Mouse (Mus musculus): ENCODE results near the gene Dusp16. TPM values are rescaled to one million over a fixed set of nuclear protein-coding genes. Genes with fewer than 3 reads are reported as not detected.
A peak's percentile ranks its signal among the peaks of the same experiment; 100 is the strongest.

The Dusp16 gene
- polyA plus RNA-seq, 1 experiment from 2014 or later: 6.1 TPM

- Histone ChIP-seq H3K9me3 (replicated peaks; ENCODE audit: control insufficient read depth, low read length) (no peaks in the 10 kb centered on the region), H3K4me2 (ENCODE audit: low read depth, low read length) (no peak overlapping the region), H3K36me3 (ENCODE audit: control insufficient read depth, insufficient read depth) (no peaks in the 10 kb centered on the region), H3K27me3 (ENCODE audit: control insufficient read depth, insufficient read depth, low read depth, low read length) (no peaks in the 10 kb centered on the region), H3K4me1 (ENCODE audit: control insufficient read depth, low read depth, low read length) (peaks cover 15% of the 10 kb centered on the region), H3K27ac (ENCODE audit: low read length) (no peak overlapping the region), H3K4me3 (ENCODE audit: low read depth, low read length) (no peak overlapping the region), H3K9ac (ENCODE audit: low read depth, low read length) (no peak overlapping the region)
- ATAC-seq (ENCODE audit: low read depth): no peak
- 48% methylated on average over 10 of the region's 10 CpGs for WGBS (ENCODE audit: insufficient replicate concordance)
These were observed 3.9 kb upstream of the Dusp16 start for GRCm38 (mm10) chr6:134796297-134796696.

- H3K9me3 ChIP-seq (replicated peaks; ENCODE audit: control insufficient read depth, low read length): no peaks in the 10 kb centered on the region
- WGBS (ENCODE audit: insufficient replicate concordance): 12% methylated on average over 21 of the region's 21 CpGs
- peaks cover 23% of the 10 kb centered on the region for H3K4me1 ChIP-seq (ENCODE audit: control insufficient read depth, low read depth, low read length)
- H3K27me3 ChIP-seq (ENCODE audit: control insufficient read depth, insufficient read depth, low read depth, low read length): no peaks in the 10 kb centered on the region
- H3K27ac ChIP-seq (ENCODE audit: low read length): peak overlapping the region; percentile 4; the same call in 1 of the 2 replicates
- ATAC-seq (ENCODE audit: low read depth): no peak
- H3K4me3 ChIP-seq (ENCODE audit: low read depth, low read length): peak overlapping the region; percentile 30
- peak overlapping the region; percentile 14 for H3K9ac ChIP-seq (ENCODE audit: low read depth, low read length)
- peak overlapping the region; percentile 94 for H3K4me2 ChIP-seq (ENCODE audit: low read depth, low read length)
- no peaks in the 10 kb centered on the region for H3K36me3 ChIP-seq (ENCODE audit: control insufficient read depth, insufficient read depth)
These were observed 1.6 kb upstream of the Dusp16 start for GRCm38 (mm10) chr6:134793911-134794520.

GRCm38 (mm10) chr6:134793046-134793806 is 801 bp upstream of the Dusp16 start:
- peak overlapping the region; percentile 85 for H3K4me3 ChIP-seq (ENCODE audit: low read depth, low read length)
- H3K4me2 ChIP-seq (ENCODE audit: low read depth, low read length): peak overlapping the region; percentile 94
- H3K9me3 ChIP-seq (replicated peaks; ENCODE audit: control insufficient read depth, low read length): no peaks in the 10 kb centered on the region
- WGBS (ENCODE audit: insufficient replicate concordance): 39% methylated on average over 21 of the region's 21 CpGs
- H3K27ac ChIP-seq (ENCODE audit: low read length): peak overlapping the region; percentile 38; the same call in 1 of the 2 replicates
- H3K9ac ChIP-seq (ENCODE audit: low read depth, low read length): peak overlapping the region; percentile 81
- no peaks in the 10 kb centered on the region for H3K27me3 ChIP-seq (ENCODE audit: control insufficient read depth, insufficient read depth, low read depth, low read length)
- no peak for ATAC-seq (ENCODE audit: low read depth)
- H3K4me1 ChIP-seq (ENCODE audit: control insufficient read depth, low read depth, low read length): peaks cover 25% of the 10 kb centered on the region
- H3K36me3 ChIP-seq (ENCODE audit: control insufficient read depth, insufficient read depth): no peaks in the 10 kb centered on the region

DNA sequence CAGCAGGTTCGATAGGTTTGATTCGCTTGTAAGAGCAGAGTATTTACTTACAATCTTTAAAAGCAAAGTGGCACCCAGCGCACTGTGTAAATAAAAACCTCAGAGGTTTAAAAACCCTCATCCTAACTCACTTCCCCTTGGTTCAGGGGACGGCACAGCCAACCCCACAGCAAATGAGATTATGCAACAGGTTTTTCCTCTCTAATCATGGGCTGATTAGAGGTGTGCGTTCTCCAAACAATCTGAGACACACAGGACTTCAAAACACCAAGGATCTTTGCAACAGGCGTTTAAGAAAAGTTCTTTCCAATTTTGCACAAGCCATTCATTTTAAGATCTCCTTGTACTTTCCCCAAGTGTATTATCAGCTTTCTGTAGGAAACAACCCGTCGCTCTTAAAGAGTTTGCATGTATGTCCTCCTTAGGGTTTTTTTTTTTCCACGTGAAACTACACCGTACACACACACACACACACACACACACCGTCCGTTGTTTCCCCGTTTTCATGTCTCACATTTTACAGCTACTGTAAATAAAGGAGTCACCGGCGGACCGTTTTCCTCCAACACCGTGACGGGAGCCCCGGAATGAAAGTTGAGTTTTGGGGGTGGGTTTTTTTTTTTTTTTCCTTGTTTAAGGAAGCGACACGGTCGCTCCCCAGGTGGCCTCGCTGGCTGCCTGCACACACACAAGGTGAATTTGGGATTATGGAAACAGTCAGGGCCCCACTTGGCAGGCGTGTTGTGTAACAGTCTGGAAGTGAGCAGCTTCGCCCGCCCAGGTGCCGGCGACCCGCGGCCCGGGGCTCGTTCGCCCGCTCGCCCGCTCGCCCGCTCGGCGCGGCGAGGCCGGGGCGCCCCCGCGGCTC is 940 bp downstream of the Dusp16 start:
- under 1% methylated on average over 43 of the region's 46 CpGs for WGBS (ENCODE audit: insufficient replicate concordance)
- peak overlapping the region; percentile 94 for H3K4me2 ChIP-seq (ENCODE audit: low read depth, low read length)
- peak overlapping the region; percentile 85 for H3K4me3 ChIP-seq (ENCODE audit: low read depth, low read length)
- peak overlapping the region; percentile 95 for H3K9ac ChIP-seq (ENCODE audit: low read depth, low read length)
- H3K27me3 ChIP-seq (ENCODE audit: control insufficient read depth, insufficient read depth, low read depth, low read length): no peaks in the 10 kb centered on the region
- H3K4me1 ChIP-seq (ENCODE audit: control insufficient read depth, low read depth, low read length): peaks cover 28% of the 10 kb centered on the region
- H3K27ac ChIP-seq (ENCODE audit: low read length): peak overlapping the region; percentile 92
- ATAC-seq (ENCODE audit: low read depth): peak; percentile 14; the same call in 1 of the 2 replicates
- no peaks in the 10 kb centered on the region for H3K36me3 ChIP-seq (ENCODE audit: control insufficient read depth, insufficient read depth)
- no peaks in the 10 kb centered on the region for H3K9me3 ChIP-seq (replicated peaks; ENCODE audit: control insufficient read depth, low read length)

DNA sequence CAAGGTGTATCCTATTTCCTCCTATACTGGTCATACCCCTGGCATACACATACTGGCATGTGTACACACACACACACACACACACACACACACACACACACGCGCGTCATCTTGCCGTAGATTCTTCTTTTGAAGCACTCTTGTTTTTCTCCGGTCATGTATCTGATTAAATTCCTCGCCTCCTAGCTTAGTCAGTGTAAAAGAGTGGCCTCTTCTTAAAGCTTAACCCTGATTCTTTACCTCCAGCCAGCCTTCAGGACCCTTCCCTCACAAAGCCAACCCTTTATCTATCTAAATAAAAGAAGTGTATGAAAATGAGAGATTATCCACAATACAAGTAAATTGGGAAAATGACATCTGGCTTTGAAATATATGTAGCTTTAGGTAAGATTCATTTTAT is 3.3 kb downstream of the Dusp16 start:
- no peak overlapping the region for H3K27ac ChIP-seq (ENCODE audit: low read length)
- WGBS (ENCODE audit: insufficient replicate concordance): 81% methylated on average over 6 of the region's 6 CpGs
- H3K36me3 ChIP-seq (ENCODE audit: control insufficient read depth, insufficient read depth): no peaks in the 10 kb centered on the region
- H3K4me2 ChIP-seq (ENCODE audit: low read depth, low read length): no peak overlapping the region
- H3K4me3 ChIP-seq (ENCODE audit: low read depth, low read length): no peak overlapping the region
- H3K9ac ChIP-seq (ENCODE audit: low read depth, low read length): no peak overlapping the region
- ATAC-seq (ENCODE audit: low read depth): no peak
- no peaks in the 10 kb centered on the region for H3K9me3 ChIP-seq (replicated peaks; ENCODE audit: control insufficient read depth, low read length)
- peaks cover 28% of the 10 kb centered on the region for H3K4me1 ChIP-seq (ENCODE audit: control insufficient read depth, low read depth, low read length)
- H3K27me3 ChIP-seq (ENCODE audit: control insufficient read depth, insufficient read depth, low read depth, low read length): no peaks in the 10 kb centered on the region

DNA sequence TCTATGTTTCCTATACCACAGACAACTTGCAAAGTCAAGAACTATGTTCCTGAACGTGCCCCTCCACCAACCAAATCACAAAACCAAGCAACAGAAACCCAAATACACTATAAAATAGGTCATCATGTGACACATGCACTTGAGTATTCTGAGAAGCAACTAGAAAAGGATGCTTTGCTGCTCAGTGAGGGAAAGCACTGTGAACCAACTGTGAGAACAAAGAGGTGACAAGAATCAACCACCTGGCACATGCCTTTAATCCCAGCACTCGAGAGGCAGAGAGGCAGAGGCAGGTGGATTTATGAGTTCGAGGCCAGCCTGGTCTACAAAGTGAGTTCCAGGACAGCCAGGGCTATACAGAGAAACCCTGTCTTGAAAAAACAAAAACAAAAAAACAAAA is 6.0 kb downstream of the Dusp16 start:
- Histone ChIP-seq H3K27me3 (ENCODE audit: control insufficient read depth, insufficient read depth, low read depth, low read length) (no peaks in the 10 kb centered on the region), H3K9ac (ENCODE audit: low read depth, low read length) (no peak overlapping the region), H3K4me3 (ENCODE audit: low read depth, low read length) (no peak overlapping the region), H3K9me3 (replicated peaks; ENCODE audit: control insufficient read depth, low read length) (no peaks in the 10 kb centered on the region), H3K4me2 (ENCODE audit: low read depth, low read length) (no peak overlapping the region), H3K4me1 (ENCODE audit: control insufficient read depth, low read depth, low read length) (peaks cover 25% of the 10 kb centered on the region), H3K27ac (ENCODE audit: low read length) (no peak overlapping the region), H3K36me3 (ENCODE audit: control insufficient read depth, insufficient read depth) (no peaks in the 10 kb centered on the region)
- ATAC-seq (ENCODE audit: low read depth): no peak
- WGBS (ENCODE audit: insufficient replicate concordance): 59% methylated on average over 3 of the region's 3 CpGs

- no peak for ATAC-seq (ENCODE audit: low read depth)
- WGBS (ENCODE audit: insufficient replicate concordance): 85% methylated on average over 7 of the region's 7 CpGs
- no peak overlapping the region for H3K4me3 ChIP-seq (ENCODE audit: low read depth, low read length)
- no peak overlapping the region for H3K4me2 ChIP-seq (ENCODE audit: low read depth, low read length)
- no peaks in the 10 kb centered on the region for H3K27me3 ChIP-seq (ENCODE audit: control insufficient read depth, insufficient read depth, low read depth, low read length)
- H3K27ac ChIP-seq (ENCODE audit: low read length): no peak overlapping the region
- peaks cover 15% of the 10 kb centered on the region for H3K4me1 ChIP-seq (ENCODE audit: control insufficient read depth, low read depth, low read length)
- no peaks in the 10 kb centered on the region for H3K9me3 ChIP-seq (replicated peaks; ENCODE audit: control insufficient read depth, low read length)
- H3K36me3 ChIP-seq (ENCODE audit: control insufficient read depth, insufficient read depth): no peaks in the 10 kb centered on the region
- no peak overlapping the region for H3K9ac ChIP-seq (ENCODE audit: low read depth, low read length)
These were observed 9.5 kb downstream of the Dusp16 start for GRCm38 (mm10) chr6:134782900-134783299.

DNA sequence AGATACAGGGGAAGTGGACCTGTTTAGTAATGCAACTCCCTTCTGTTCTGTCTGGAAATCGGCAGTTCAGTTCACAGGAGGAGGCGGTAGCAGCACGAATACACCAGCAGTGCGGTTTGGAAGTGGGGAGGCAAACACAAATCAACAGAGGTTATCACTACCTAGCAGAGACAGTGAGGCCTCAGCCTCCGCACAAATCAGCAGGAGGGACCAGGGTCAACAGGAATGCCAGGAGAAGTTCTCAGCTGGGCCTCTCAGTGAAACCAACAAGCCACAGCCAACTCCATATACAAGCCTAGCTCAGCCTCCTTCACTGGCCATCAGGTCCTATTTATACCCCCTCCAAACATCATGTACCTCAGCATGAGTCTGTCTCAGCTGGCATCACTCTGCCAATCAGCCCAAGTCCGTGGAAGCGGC is 10.9 kb downstream of the Dusp16 start:
- H3K36me3 ChIP-seq (ENCODE audit: control insufficient read depth, insufficient read depth): no peaks in the 10 kb centered on the region
- no peaks in the 10 kb centered on the region for H3K27me3 ChIP-seq (ENCODE audit: control insufficient read depth, insufficient read depth, low read depth, low read length)
- peak; percentile 92 for ATAC-seq (ENCODE audit: low read depth)
- H3K4me3 ChIP-seq (ENCODE audit: low read depth, low read length): peak overlapping the region; percentile 12; the same call in 1 of the 2 replicates
- no peaks in the 10 kb centered on the region for H3K9me3 ChIP-seq (replicated peaks; ENCODE audit: control insufficient read depth, low read length)
- H3K27ac ChIP-seq (ENCODE audit: low read length): peak overlapping the region; percentile 58
- peaks cover 15% of the 10 kb centered on the region for H3K4me1 ChIP-seq (ENCODE audit: control insufficient read depth, low read depth, low read length)
- peak overlapping the region; percentile 1; the same call in 1 of the 2 replicates for H3K9ac ChIP-seq (ENCODE audit: low read depth, low read length)
- peak overlapping the region; percentile 7; the same call in 1 of the 2 replicates for H3K4me2 ChIP-seq (ENCODE audit: low read depth, low read length)
- WGBS (ENCODE audit: insufficient replicate concordance): 41% methylated on average over 7 of the region's 7 CpGs
